Mouse (Mus musculus): ENCODE measurements around the gene Pcyt1a. TPM values are rescaled to one million over a fixed set of nuclear protein-coding genes. Genes with fewer than 3 reads are reported as not detected.
"Not testable (repeated sequence)": the region's sequence is repeated elsewhere in the genome, so short reads cannot be mapped to it uniquely, and the experiment has no call there.

The Pcyt1a gene
- total and polyA plus RNA-seq, 3 experiments: 42.2 to 91.2 (median 89.9) TPM

DNA sequence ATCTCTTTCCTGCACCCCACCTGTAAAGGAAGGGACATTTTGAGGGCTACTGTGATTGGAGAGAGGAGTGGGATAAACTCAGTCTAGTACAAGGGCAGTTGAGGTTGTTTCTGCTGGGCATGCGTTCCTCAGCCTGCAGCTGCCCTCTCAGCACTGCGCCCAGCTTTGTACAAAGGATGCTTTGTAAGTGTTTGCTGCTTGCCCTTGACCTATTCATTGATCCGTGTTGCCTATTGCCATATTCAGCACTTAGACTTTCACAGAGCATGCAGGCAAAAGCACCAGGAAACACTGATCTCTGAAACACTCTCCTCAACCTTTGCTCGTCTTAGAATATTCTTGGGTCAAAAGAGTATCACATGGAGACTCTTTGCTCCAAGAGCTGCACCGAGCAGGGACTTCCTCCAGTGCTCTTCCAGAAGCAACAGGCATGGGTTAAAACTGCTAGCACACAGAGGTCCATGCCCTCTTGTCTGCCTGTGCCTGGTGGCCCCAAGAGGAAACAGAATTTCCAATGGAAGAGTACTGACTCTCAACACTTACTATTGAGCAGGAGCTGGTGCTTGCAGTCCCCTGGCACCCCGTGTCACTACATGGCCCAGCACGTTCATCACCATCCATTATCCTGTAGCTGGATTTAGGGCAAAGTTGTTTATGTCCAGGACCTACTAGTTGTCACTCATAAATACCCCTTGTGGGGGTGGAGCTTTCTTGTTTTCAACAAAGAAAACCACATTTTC, 41.7 kb downstream of the Pcyt1a start:
- no peak for DNase-seq

DNA sequence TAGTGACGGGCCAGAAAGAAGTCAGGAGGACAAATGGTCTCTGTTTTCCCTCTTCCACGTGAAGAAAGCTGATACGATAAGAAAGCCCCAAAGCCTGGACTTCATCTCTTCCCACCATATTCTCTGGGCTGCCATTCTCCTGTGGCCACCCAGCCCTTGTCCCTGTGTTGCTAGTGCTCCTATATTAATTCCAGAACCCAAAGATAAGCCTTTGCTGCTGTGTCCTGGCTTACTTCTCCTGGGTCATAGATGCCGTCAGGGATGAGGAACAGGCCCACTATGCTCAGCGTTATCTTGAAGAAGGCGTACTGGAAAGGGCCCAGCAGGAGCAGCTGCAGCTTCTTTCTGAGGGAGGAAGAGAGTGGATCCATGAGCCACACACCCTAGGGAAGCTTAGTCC, 46.6 kb downstream of the Pcyt1a start:
- DNase-seq: no peak

- DNase-seq: no peak
Measured at GRCm38 (mm10) chr16:32479415-32479814, 48.7 kb downstream of the Pcyt1a start.

- DNase-seq: no peak
Measured at GRCm38 (mm10) chr16:32484431-32484871, 53.7 kb downstream of the Pcyt1a start.

DNA sequence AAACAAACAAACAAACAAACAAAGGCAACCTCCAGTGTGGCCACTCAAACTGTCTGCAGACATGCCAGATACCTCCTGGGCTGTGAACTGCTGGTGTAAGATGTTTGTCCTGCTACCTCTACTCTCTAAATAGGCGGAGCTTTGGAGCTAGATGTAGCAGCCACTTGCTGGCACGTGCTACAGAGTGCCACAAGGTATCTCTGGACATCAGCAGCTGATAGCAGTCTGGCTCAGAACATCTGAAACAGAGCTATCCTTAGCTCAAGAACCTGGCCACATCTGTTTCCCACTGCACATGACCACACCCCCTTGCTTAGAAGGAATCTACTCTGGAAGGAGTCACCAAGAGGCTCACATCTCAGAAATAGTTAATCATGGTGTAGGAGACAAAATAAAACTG, 54.5 kb downstream of the Pcyt1a start:
- DNase-seq: no peak

- DNase-seq: no peak
Measured at GRCm38 (mm10) chr16:32486046-32486445, 55.3 kb downstream of the Pcyt1a start.

DNA sequence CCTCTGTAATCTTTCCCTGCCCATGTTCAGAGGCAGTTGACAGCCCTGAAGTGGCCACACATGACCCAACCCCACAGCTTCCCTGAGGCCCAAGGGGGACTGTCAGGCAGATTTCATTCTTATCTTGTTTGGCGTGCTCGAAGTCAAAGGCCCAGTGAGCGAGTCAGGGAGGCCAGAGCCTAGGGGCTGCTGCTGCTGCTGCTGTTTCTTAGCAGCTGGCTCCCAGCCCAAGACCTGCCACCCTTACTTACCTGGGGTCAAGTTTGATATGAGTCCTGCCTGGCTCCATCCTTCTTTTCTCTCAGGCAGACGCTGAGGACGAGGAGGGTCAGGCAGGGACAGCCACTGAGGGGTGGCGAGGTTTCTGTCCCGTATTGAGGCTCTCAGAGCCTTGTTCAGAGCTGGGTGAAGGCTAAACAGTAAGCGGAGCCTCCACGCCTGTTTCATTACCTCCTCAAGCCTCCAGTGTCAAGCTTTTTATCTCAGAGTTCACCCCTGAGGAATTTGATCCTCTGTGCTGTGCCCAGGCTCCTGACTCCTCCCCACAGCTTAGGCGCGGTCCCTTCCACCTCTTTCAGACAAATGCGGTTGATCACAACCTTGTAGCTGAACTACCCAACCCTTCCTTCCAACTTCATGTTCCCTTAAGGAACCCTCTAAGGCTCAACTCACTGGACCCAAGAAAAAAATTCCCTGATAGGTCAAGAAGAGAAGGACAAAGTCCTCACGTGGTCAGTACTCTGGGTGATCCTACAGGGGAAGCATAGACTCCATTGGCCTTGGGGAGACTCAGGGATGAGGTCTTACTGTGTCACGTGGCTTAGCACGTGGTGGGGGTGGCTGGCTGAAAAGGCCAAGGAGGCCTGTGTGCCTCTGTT, 56.8 kb downstream of the Pcyt1a start, which contains the start of gene Slc51a:
Gene Slc51a, minus strand, starts transcription at position 646 of the 878 bp plus-strand sequence.
- DNase-seq: no peak

DNA sequence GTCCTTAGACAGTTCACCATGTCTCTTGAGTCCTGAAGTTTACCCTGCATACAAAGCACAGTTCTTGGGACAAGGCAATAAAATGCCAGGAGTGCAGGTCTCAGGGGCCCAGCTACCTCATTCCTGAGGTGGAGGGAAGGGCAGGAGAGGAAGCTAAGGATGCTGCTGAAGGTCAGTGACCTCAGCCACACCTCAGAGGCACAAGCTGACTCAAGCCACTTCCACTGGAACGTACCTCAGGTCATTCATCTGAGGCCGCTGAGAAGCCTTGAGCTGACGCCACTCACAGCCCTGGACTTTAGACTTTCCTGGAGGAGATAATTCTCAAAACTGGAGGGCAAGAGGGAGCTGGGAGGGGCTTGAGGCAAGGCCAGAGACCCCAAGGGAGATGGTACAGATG, 58.2 kb downstream of the Pcyt1a start:
- no peak for DNase-seq

GRCm38 (mm10) chr16:32494371-32494770, 63.6 kb downstream of the Pcyt1a start:
- not testable (repeated sequence) for DNase-seq

DNA sequence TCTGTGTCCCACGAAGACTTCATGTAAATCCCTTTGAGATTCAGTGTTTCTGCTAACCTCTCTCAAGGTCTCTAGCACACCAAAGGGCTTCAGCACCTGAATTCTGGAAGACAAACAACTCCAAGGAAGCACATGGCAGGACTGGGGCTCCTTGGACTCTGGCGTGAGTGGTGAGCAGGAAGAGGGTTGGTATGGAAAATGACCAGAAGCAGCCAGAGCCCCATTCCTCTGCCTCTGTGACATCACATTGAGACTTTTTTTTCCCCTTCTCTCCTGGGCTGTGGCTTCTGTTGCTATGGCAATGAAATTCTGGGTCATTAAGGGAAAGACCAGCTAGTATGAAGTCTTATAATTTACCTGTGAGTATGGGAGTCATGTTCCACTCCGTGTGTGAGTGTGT, 65.2 kb downstream of the Pcyt1a start, which contains the start of gene Zdhhc19:
Gene Zdhhc19, plus strand, starts transcription at position 301 of the 400 bp plus-strand sequence.
- DNase-seq: no peak

DNA sequence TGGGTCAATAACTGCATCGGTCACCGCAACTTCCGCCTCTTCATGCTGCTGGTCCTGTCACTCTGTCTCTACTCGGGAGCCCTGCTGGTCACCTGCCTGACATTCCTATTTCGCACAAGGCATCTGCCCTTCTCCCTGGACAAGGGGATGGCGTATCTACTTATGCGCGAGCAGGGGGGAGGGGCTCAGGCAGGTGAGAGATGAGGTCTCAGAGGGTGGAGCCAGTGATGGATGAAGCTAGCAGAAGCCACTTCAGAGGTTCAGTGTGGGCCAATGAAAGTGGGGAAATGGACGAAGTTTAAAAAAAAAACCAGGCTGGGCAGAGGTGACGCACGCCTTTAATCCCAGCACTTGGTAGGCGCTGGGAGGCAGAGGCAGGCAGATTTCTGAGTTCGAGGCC, 68.3 kb downstream of the Pcyt1a start:
- DNase-seq: no peak

DNA sequence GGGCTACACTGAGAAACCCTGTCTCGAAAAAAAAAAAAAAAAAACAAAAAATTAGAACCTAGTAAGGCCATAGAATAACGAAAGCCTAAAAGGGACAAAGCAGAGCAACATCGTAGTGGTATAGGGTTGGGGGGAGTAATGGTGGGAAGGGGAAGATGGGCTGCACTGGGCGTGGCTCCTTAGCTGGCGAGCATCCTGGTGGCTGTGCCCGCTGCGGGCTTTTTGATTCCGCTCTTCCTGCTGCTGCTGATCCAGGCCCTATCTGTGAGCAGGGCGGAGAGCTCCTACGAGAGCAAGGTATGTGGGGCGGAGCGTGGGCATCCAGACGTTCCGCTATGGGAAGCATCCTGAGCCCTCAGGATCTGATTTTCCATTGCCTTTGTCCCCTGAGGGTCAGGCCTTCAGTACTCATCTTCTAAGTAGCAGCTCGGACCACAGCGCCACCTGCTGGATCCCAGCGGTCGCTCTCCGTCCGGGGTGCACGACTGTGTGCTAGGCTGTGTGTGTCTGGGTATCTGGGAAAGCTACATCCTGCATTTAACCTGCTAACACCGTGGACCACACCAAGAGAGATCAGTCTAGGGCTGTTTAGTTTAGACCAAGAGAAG, 68.8 kb downstream of the Pcyt1a start:
- DNase-seq: peak; percentile 83

DNA sequence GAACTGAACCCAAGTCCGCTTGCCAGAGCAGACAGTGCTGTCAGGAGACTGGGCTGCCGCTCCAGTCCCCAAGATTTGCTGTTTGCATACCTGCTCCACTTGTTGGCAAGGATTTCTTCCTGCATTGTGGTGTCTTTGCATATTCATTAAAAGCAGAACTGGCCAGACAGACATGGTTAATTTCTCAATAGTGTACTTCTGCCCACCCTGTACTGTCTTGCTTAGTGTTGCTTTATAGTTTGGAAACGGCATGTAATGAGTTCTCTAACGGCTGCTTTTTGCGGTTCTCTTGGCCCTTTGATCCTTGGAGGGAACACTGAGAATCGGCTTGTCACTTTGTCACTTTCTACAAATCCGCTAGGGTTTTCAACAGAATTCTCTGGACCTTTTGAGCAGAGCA, 70.7 kb downstream of the Pcyt1a start:
- no peak for DNase-seq

DNA sequence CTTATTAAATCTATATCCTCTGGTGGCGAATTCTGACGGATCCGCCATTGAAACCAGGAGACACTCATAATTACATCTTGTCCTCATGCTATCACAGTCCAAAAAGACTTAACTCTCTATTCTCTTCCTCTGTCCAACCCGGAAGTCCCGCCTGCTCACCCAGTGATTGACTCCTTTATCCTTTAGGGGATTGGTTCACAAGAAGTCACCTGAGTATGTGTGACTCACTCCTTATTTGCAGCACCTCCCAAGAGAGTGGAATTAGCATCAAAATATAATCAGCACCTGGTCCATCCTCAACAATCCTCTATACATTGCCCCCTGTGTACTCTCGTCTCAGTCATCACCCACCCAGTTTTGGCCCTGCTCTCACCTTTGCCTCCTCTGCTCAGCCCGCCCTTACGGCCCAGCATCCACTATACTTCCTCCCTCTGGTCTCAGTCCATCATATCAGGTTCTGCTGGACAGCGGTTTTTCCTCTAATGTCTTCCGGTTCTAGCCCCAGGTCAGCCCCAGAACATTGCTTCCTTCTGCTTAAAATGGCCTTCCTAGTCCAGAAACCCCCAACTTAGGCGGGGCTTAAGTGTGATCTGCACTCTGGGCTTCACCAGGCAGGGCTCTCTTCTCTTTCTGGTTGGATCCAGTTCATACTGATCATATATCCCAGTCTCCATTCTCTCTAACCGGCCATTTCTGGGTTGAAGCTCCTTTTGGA, 72.1 kb downstream of the Pcyt1a start:
- DNase-seq: no peak

GRCm38 (mm10) chr16:32503633-32504032, 72.9 kb downstream of the Pcyt1a start:
- no peak for DNase-seq

GRCm38 (mm10) chr16:32506298-32506697, 75.6 kb downstream of the Pcyt1a start:
- DNase-seq: no peak

DNA sequence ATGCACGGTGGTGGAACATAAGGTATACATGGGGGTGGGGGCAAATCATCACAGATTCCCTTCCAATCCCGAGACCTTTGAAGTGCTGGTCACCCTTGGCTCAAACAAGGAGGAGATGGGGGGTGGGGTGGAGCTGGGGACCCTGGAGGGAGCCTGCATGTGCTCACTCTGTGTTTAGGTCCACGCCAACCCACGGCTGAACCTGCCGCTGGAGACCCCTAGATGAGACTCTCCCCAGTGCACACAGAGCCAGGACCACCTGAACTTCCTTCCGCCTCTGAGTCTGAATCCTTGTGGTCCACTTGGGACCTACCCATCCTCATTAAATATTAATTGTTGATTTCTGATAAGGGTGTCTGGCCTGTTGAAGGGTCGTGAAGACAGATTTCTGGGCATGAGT, 76.1 kb downstream of the Pcyt1a start:
- no peak for DNase-seq

DNA sequence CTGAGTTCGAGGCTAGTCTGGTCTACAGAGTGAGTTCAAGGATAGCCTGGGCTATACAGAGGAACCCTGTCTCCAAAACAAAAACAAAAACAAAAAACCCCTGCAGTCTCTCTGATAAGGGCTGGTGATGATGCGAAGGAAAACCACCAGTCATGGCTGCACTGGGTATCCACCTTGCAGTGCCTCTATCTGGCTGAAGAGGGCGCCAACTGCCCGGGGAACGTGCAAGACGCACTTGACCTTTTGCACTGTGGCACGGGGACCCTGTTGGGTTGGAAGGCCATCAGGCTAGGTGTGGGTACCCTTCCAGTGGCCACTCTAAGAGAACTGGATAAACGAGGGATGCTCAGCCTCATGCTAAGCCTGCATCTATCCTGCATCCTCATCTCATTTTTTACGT, 76.7 kb downstream of the Pcyt1a start:
- peak; percentile 59 for DNase-seq

GRCm38 (mm10) chr16:32508035-32508434, 77.3 kb downstream of the Pcyt1a start:
- DNase-seq: no peak

GRCm38 (mm10) chr16:32508506-32509065, 77.9 kb downstream of the Pcyt1a start:
- DNase-seq: no peak
